Mouse (Mus musculus) frontal cortex, postnatal 10 days (tissue): ENCODE measurements around the gene Aqp9.

ENCODE experiments used
- DNase-seq, 2 experiments: peaks; one replicate each; pipeline ENCODE4 v3.0.0; 2022; ENCODE audit warnings: low spot score in 2 of 2, mixed read lengths in 1 of 2

Aqp9 gene

DNA sequence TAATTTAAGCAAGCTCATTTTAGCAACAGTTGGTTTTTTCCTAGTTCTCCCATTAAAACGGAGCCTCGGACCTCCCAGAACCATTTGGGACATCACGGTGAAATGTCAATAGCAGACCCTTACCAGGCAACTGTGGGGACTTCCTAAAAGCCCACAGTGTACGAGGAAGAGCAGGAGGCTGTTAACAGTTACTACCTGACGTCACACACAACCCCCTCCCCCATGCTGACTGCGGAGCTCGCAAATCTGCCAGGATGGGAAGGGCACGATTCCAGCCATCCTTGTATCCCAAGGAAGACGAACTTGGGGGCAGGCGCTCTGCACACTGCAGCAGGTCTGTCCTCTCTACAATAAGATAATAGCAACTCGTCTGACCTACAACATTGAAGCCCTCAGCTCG lies at the start of gene Aqp9:
Gene Aqp9, minus strand, starts transcription at position 172 of the 400 bp plus-strand sequence.
- DNase-seq = no peak

- no peak for DNase-seq
These were observed 49.3 kb upstream of the Aqp9 start for GRCm38 (mm10) chr9:71217793-71218095.

- DNase-seq = no peak
These were observed 48.7 kb upstream of the Aqp9 start for GRCm38 (mm10) chr9:71216996-71217792.

- DNase-seq = peak in 1 of 2 experiments; percentile 10
These were observed 47.8 kb upstream of the Aqp9 start for GRCm38 (mm10) chr9:71216036-71216995.

DNA sequence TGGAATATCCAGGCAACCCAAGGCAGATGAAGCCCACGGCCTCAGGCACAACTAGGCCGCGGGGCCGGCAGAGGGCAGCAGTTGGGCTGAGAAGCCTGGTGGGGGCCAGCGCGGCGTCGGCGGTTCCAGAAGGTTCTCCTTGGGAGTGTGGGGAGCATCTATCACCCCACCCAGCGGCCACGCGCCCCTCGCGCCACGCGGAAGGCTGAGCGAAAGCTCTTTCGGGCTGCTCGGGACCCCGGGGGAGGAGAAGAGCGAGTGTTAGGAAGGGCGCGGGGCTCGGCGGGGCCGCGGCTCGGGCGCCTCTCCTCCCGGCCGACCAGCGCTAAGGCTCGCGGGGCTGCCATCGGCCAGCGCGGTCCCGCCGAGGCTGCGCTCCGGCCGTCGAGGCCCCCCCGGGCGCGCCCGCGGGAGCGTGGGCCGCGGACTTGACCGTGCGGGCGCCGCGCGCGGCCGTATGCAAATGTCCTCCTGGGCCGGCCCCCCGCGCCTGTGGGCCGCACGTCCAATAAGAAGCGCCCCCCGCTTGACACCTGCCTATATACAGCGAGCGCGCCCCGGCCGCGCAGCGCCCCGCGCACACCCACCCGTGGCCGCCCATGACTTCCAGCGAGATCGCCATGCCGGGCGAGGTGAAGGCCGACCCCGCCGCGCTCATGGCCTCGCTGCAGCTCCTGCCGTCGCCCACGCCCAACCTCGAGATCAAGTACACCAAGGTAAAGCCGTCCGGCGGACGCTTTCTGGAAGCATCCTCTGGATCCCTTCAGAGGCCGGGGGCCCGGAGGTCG lies 47.0 kb upstream of the Aqp9 start, which contains the start of gene Aldh1a2:
Gene Aldh1a2, plus strand, starts transcription at position 542 of the 788 bp plus-strand sequence.
- peak in 1 of 2 experiments; percentile 30 for DNase-seq

DNA sequence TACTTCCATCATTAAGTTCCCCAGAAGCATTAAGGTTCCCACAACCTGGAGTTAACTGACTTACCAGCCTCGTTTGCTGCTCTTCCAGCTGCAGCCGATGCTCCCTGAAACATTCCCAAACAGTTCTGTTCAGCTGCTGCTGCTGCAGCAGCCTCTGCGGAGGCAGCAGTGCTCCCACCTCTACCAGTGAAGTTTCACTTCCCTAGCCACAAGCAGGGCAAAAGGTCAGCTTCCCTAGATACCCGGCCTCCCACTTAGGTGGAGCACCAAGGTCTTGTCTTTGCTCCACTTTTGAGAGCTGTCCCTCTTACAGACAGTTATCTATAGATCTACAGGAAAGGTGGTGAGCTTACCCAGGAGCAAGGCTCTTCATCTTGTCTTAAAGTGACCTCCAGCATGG lies 45.2 kb upstream of the Aqp9 start:
- no peak for DNase-seq

GRCm38 (mm10) chr9:71210870-71211269 lies 42.4 kb upstream of the Aqp9 start:
- DNase-seq = peak in 1 of 2 experiments; percentile 40

- DNase-seq = no peak
These were observed 40.8 kb upstream of the Aqp9 start for GRCm38 (mm10) chr9:71209299-71209698.

GRCm38 (mm10) chr9:71202265-71202664 lies 33.8 kb upstream of the Aqp9 start:
- no peak for DNase-seq

- DNase-seq = no peak
These were observed 30.3 kb upstream of the Aqp9 start for GRCm38 (mm10) chr9:71198826-71199225.

- peak in 1 of 2 experiments; percentile 50 for DNase-seq
These were observed 20.3 kb upstream of the Aqp9 start for GRCm38 (mm10) chr9:71188647-71189415.

DNA sequence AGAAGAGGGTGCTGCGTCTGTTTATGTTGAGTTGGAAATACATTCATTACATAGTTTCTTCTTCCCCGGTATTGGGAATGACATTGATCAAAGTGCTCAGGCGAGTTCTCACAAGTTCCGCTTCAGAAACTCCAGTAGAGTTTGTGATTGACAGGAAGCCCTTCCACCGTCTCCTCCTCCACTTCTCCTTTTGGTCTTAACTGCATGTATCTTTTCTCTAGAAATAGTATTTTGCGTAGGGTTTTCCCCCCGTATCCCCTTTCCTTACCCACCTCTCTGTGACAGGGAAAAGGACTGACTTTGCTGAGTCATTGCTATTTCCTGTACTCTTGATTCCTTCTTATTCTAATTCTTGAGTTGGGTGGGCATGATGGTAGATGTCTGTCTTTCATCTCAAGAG lies 18.9 kb upstream of the Aqp9 start:
- DNase-seq = no peak

- DNase-seq = no peak
These were observed 17.3 kb upstream of the Aqp9 start for GRCm38 (mm10) chr9:71185823-71186222.

GRCm38 (mm10) chr9:71185285-71185684 lies 16.8 kb upstream of the Aqp9 start:
- DNase-seq = no peak

- peak in 1 of 2 experiments; percentile 12 for DNase-seq
These were observed 11.7 kb upstream of the Aqp9 start for GRCm38 (mm10) chr9:71179964-71180700.

GRCm38 (mm10) chr9:71179276-71179896 lies 10.9 kb upstream of the Aqp9 start:
- no peak for DNase-seq

GRCm38 (mm10) chr9:71175686-71176085 lies 7.2 kb upstream of the Aqp9 start:
- no peak for DNase-seq

GRCm38 (mm10) chr9:71174316-71174975 lies 6.0 kb upstream of the Aqp9 start:
- no peak for DNase-seq

GRCm38 (mm10) chr9:71173533-71173932 lies 5.1 kb upstream of the Aqp9 start:
- DNase-seq = no peak
